Mouse (Mus musculus): ENCODE results near the gene Hist1h2bb. TPM values are rescaled to one million over a fixed set of nuclear protein-coding genes. Genes with fewer than 3 reads are reported as not detected.
"Not testable (repeated sequence)": the region's sequence is repeated elsewhere in the genome, so short reads cannot be mapped to it uniquely, and the experiment has no call there.

The Hist1h2bb gene
- polyA plus RNA-seq, 1 experiment from 2014 or later, result 5.6 TPM

DNA sequence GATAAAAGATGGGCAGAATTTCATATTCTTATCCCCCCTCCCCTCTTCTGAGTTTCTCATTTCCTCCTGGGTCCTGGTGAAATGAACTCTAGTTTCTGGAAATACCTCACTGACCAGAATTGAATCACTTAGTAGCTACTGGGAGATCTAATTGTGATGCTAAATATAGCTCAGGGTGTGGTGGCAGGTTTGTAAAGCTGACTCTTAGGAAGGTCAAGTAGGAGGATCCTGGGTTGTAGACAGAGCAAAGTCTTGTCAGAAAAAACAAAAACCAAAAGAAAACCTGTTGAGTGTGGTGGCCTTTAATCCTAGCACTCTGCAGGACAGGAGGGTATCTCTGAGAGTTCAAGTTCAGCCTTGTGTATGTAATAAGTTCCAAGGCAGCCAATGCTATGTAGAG, 4.5 kb upstream of the Hist1h2bb start:
- no peaks in the 10 kb centered on the region for H3K27me3 ChIP-seq
- H3K36me3 ChIP-seq, result no peaks in the 10 kb centered on the region
- no peak for ATAC-seq (ENCODE audit: low read depth)
- H3K9ac ChIP-seq, result peak overlapping the region; percentile 73
- no peaks in the 10 kb centered on the region for H3K9me3 ChIP-seq (replicated peaks)
- H3K4me2 ChIP-seq, result peak overlapping the region; percentile 53
- peak overlapping the region; percentile 89 for H3K27ac ChIP-seq
- peak overlapping the region; percentile 34 for H3K4me3 ChIP-seq (replicated peaks)
- DNase-seq, result no peak
- peaks cover 44% of the 10 kb centered on the region for H3K4me1 ChIP-seq (replicated peaks)

DNA sequence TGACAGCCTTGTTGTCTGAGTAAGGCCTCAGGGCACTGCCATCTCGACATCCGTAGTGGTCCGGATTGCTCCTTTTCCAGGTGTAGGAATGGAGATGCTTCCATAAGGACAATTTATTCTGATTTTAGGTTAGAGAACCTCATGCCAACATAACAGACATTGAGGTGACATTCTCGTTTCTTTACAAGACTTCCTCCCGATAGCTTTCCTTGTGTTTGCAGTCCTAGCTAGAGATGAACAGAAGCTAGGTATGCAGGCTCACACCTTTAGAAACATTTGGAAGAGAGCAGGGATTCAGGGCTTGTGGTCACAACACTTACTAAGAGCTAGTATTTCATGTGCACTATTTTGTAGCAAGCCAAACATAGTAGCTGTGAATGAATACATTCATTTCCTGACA, 3.3 kb upstream of the Hist1h2bb start:
- H3K27ac ChIP-seq, result peak overlapping the region; percentile 89

DNA sequence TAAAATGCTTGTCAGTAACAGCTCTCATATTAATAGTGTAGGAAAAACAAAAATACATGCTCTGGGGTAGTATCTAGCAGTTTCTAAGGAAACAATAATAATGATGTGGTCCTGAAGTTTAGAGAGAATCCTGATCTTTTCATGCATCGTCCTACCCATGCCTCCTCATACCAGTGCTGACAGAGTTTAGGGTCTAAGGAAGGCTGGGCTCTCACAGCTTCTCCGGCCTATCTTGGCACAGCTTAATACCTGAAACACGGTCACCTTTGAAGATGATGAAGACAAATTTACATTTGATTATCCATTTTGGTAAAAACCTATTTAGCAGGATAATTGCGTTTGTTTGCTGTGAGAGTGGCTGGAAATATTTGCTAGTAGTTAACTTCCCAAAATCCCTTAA, 2.6 kb upstream of the Hist1h2bb start:
- Histone ChIP-seq H3K9me3 (replicated peaks) (no peaks in the 10 kb centered on the region), H3K4me2 (peak overlapping the region; percentile 67), H3K27me3 (no peaks in the 10 kb centered on the region), H3K27ac (peak overlapping the region; percentile 99), H3K9ac (peak overlapping the region; percentile 82), H3K4me3 (replicated peaks) (peak overlapping the region; percentile 57), H3K4me1 (replicated peaks) (peaks cover 53% of the 10 kb centered on the region), H3K36me3 (no peaks in the 10 kb centered on the region)
- DNase-seq, result no peak
- no peak for ATAC-seq (ENCODE audit: low read depth)
- WGBS (ENCODE audit: insufficient replicate concordance), result 52% methylated on average over 4 of the region's 4 CpGs

More for the DNA sequence above, 3.3 kb upstream of the Hist1h2bb start:
- DNase-seq (no peak), ATAC-seq (ENCODE audit: low read depth) (no peak)
- Histone ChIP-seq H3K9me3 (replicated peaks) (no peaks in the 10 kb centered on the region), H3K4me1 (replicated peaks) (peaks cover 48% of the 10 kb centered on the region), H3K9ac (peak overlapping the region; percentile 67), H3K4me3 (replicated peaks) (peak overlapping the region; percentile 32), H3K27me3 (no peaks in the 10 kb centered on the region), H3K4me2 (peak overlapping the region; percentile 54), H3K36me3 (no peaks in the 10 kb centered on the region)
- WGBS (ENCODE audit: insufficient replicate concordance), result 82% methylated on average over 5 of the region's 5 CpGs

DNA sequence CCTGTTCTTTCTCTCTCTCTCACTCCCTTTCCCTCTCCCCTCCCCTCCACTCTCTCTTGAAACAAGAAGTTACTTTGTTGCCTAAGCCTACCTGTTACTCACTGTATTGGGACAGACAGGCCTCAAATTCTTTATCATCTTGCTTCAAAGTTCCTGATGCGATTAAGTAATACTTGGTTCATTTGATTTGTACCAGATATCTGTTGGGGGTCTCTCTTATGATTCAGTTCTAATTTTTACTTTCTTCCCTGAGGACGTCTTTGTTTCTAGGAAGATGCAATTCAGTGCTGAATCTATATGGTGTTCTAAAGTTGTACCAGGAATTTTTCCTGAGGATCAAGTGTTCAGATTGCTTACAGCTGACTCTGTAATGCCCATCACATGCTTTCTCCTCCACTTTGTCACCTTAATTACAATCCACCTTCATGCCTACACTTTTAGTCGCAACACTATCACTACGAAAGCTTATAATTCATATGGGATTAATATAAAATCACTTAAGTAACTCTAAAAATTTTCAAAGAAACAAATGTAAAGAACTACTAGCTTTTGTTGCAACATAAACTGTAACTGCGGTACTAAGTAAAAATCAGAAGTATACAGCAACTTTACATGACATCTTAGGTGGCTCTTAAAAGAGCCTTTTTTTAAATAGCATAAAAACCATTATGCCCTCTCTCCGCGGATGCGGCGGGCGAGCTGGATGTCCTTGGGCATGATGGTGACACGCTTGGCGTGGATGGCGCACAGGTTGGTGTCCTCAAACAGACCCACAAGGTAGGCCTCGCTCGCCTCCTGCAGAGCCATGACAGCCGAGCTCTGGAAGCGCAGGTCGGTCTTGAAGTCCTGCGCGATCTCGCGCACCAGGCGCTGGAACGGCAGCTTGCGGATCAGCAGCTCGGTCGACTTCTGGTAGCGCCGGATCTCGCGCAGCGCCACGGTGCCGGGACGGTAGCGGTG, 1.8 kb upstream of the Hist1h2bb start:
- Histone ChIP-seq H3K36me3 (no peaks in the 10 kb centered on the region), H3K27ac (peak overlapping the region; percentile 99), H3K4me1 (replicated peaks) (peaks cover 58% of the 10 kb centered on the region), H3K27me3 (no peaks in the 10 kb centered on the region), H3K9ac (peak overlapping the region; percentile 82), H3K4me2 (peak overlapping the region; percentile 67), H3K9me3 (replicated peaks) (no peaks in the 10 kb centered on the region), H3K4me3 (replicated peaks) (peak overlapping the region; percentile 57)
- ATAC-seq (ENCODE audit: low read depth) (no peak), DNase-seq (peak; percentile 71)
- WGBS (ENCODE audit: insufficient replicate concordance), result 1% methylated on average over 18 of the region's 36 CpGs

DNA sequence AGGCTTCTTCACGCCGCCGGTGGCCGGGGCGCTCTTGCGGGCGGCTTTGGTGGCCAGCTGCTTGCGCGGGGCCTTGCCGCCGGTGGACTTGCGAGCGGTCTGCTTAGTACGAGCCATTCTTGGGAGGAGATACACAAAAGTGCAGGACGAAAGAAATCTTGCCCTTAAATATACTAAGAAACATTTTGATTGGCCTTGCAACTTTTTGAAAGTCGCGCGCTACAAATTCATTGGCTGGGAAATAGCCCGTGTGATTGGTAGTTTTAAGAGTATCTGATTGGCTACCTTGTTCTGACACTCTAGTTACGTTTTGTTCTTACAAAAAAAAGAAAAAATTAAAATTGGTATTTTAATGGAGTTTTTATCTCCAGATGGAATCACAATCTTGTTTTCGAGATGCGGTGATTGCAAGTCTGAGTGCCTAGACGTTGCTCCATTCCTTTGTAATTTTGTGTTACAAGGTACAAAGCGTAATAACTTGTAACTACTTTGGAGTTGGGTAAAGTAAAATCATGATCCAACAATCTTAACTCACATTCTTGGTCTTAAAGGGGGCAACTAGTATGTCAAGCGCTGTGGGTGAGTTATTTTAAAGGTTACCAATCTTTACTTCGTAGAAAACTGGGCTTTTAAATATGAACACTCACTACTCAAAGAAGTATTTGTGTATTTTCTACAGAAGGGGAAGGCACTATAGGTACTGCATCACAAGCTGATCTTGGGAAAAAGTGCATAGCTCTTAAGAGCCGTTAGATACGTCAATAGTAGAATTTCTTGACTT, 963 bp upstream of the Hist1h2bb start, which contains the start of gene Hist1h3c:
Gene Hist1h3c (minus strand): TSS at position 222 of the 781 bp plus-strand sequence.
- Histone ChIP-seq H3K27me3 (no peaks in the 10 kb centered on the region), H3K36me3 (no peaks in the 10 kb centered on the region), H3K4me1 (replicated peaks) (peaks cover 63% of the 10 kb centered on the region), H3K27ac (peak within 1 kb of the TSS; percentile 99), H3K9me3 (replicated peaks) (no peaks in the 10 kb centered on the region), H3K4me2 (peak within 1 kb of the TSS; percentile 67), H3K9ac (peak within 1 kb of the TSS; percentile 82), H3K4me3 (replicated peaks) (peak within 1 kb of the TSS; percentile 59)
- under 1% methylated on average over 28 of the region's 28 CpGs for WGBS (ENCODE audit: insufficient replicate concordance)
- peak; percentile 83 for DNase-seq
- ATAC-seq (ENCODE audit: low read depth), result peak; percentile 55

DNA sequence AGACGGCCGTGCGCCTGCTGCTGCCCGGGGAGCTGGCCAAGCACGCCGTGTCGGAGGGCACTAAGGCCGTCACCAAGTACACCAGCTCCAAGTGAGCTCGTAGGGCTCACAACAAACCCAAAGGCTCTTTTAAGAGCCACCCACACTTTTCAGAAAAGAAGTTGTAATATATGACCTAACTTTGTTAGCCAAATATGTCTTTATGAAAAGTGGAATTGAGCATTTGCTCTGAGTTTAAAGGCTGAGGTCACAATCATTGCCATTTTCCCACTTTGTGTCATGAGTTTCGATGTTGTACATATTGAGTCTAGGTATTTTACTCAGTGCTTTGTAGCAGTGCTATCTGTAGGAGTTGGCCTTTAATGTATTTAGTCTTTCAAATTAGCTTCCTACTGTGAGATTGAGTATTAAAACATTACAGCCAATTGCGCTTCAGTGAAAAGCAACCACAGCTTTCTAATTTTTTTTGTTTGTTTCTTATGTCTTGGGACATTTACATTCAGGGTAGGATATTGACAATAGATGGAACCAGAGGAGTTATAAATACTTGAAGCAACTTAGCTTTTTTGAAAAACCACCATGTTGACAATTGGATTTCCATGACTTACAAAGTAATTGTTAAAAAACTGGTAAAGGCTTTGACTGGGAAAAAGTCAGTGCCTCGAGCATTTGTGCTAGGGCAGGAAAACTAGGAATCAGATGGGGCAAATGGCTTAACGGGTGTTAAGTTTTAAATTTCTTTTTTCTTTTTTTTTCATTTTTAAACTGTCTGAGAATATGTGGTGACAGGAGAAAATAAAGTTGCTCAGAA, 752 bp downstream of the Hist1h2bb start:
- ATAC-seq (ENCODE audit: low read depth), result peak; percentile 21

DNA sequence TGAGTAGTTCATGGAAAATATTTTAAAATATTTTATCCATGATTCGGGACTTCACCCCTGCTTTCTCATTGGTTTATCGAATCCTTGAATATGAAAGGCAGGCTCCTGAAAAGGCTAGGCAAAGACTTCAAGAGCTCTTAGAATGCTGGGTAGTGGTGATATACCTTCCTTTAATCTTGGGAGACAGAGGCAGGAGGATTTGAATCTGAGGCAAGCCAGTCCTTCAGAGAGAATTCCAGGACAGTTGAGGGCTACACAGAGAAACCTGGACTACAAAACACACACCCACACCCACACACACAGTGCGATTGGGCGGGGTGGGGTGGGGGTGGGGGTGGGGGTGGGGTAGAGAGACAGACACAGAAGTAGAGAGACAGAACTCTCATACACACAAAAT, 1.4 kb downstream of the Hist1h2bb start:
- DNase-seq (no peak), ATAC-seq (ENCODE audit: low read depth) (no peak)
- Histone ChIP-seq H3K36me3 (no peaks in the 10 kb centered on the region), H3K27ac (peak overlapping the region; percentile 99), H3K27me3 (no peaks in the 10 kb centered on the region), H3K4me3 (replicated peaks) (peak overlapping the region; percentile 59), H3K4me1 (replicated peaks) (peaks cover 50% of the 10 kb centered on the region), H3K9me3 (replicated peaks) (no peaks in the 10 kb centered on the region), H3K4me2 (peak overlapping the region; percentile 67), H3K9ac (peak overlapping the region; percentile 77)
- WGBS (ENCODE audit: insufficient replicate concordance), result 8% methylated on average over 4 of the region's 4 CpGs

More for the DNA sequence above, 752 bp downstream of the Hist1h2bb start:
- Histone ChIP-seq H3K4me2 (peak overlapping the region; percentile 67), H3K4me3 (replicated peaks) (peak overlapping the region; percentile 59), H3K9ac (peak overlapping the region; percentile 77), H3K27ac (peak overlapping the region; percentile 99), H3K36me3 (no peaks in the 10 kb centered on the region), H3K9me3 (replicated peaks) (no peaks in the 10 kb centered on the region), H3K4me1 (replicated peaks) (peaks cover 50% of the 10 kb centered on the region), H3K27me3 (no peaks in the 10 kb centered on the region)
- peak; percentile 66 for DNase-seq
- 4% methylated on average over 13 of the region's 13 CpGs for WGBS (ENCODE audit: insufficient replicate concordance)

DNA sequence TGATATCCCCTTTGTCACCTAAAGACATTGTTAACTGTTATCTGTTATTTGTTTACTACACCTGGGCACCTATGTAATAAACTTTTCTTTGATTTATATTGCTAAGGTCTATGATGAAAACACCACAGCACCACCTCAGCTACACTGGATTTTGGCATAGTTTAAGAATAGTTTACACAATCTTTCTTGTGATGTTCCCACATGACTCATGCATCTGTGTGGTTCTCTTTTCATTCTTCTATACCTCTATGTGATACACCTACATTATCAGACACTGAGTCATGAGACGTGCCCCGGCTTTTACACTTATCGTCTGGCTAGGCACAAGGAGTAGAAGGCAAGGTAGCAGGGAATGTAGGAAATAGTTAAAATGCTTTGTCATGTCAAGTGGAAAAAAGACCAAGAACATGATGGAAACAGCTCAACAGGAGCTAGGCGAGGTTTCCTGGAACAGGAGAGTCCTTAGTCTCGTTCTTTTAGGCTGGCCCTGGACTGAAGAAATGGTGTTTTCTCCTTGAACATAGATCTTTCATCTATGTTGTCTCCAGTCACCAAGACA, 3.1 kb downstream of the Hist1h2bb start:
- H3K27me3 ChIP-seq, result no peaks in the 10 kb centered on the region
- DNase-seq (no peak), ATAC-seq (ENCODE audit: low read depth) (no peak)
- no peak overlapping the region for H3K4me3 ChIP-seq (replicated peaks)
- no peaks in the 10 kb centered on the region for H3K36me3 ChIP-seq
- no peak overlapping the region for H3K4me2 ChIP-seq
- peak overlapping the region; percentile 50 for H3K9ac ChIP-seq
- no peaks in the 10 kb centered on the region for H3K9me3 ChIP-seq (replicated peaks)
- 82% methylated on average over 5 of the region's 5 CpGs for WGBS (ENCODE audit: insufficient replicate concordance)
- peak overlapping the region; percentile 99 for H3K27ac ChIP-seq
- peaks cover 47% of the 10 kb centered on the region for H3K4me1 ChIP-seq (replicated peaks)

DNA sequence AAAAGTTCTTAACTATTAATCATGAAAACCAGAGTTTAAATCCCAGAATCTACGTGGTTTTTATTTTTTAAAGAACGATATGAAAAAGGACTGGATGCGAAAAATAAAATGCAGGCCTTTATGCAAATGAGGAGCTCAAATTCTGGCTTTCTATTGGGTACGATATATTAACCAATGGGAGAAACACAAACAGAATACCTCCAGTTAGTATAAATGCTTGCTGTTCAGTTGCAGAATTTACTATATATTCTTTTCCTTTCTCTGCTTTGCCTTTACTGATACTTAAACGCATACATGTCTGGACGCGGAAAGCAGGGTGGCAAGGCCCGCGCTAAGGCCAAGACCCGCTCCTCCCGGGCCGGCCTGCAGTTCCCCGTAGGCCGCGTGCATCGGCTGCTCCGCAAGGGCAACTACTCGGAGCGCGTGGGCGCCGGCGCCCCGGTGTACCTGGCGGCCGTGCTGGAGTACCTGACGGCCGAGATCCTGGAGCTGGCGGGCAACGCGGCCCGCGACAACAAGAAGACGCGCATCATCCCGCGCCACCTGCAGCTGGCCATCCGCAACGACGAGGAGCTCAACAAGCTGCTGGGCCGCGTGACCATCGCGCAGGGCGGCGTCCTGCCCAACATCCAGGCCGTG, 4.4 kb downstream of the Hist1h2bb start, which contains the start of gene Hist1h2ab:
Gene Hist1h2ab (plus strand): TSS at position 288 of the 639 bp plus-strand sequence.
- Histone ChIP-seq H3K4me1 (replicated peaks) (peaks cover 56% of the 10 kb centered on the region), H3K4me3 (replicated peaks) (peak within 1 kb of the TSS; percentile 53), H3K27ac (peak within 1 kb of the TSS; percentile 99), H3K4me2 (peak within 1 kb of the TSS; percentile 63), H3K9ac (peak within 1 kb of the TSS; percentile 80)
- H3K27me3 ChIP-seq; H3K36me3 ChIP-seq; H3K9me3 ChIP-seq (replicated peaks): not testable (repeated sequence)
- DNase-seq (peak; percentile 77), ATAC-seq (ENCODE audit: low read depth) (peak; percentile 44)
- WGBS (ENCODE audit: insufficient replicate concordance), result under 1% methylated on average over 29 of the region's 47 CpGs

DNA sequence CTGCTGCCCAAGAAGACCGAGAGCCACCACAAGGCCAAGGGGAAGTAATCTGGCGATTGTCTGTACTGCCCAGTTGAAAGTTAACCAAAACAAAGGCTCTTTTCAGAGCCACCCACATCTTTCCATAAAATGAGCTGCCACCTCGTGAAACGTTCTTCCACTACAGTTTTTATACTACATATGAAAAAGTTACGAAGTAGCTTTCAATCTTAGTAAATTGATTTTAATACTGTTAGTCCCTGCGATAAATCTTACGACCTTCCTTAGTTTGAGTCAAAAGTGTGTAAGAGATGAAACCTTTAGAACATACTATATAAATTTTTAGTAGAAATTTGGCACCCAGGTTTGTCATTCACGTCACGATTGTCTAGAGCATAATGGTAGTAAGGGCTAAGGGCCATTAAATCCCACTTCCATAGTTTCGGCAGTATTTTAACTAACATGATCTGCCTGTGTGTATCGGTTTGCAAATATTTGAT, 5.0 kb downstream of the Hist1h2bb start:
- Histone ChIP-seq H3K9ac (peak overlapping the region; percentile 80), H3K27ac (peak overlapping the region; percentile 99), H3K4me3 (replicated peaks) (peak overlapping the region; percentile 53), H3K4me2 (peak overlapping the region; percentile 63), H3K27me3 (no peaks in the 10 kb centered on the region), H3K4me1 (replicated peaks) (peaks cover 60% of the 10 kb centered on the region), H3K36me3 (no peaks in the 10 kb centered on the region), H3K9me3 (replicated peaks) (no peaks in the 10 kb centered on the region)
- ATAC-seq (ENCODE audit: low read depth) (peak; percentile 5; the same call in 1 of the 2 replicates), DNase-seq (peak; percentile 50)
- under 1% methylated on average over 11 of the region's 11 CpGs for WGBS (ENCODE audit: insufficient replicate concordance)
